Mouse (Mus musculus): ENCODE data around the gene Slc8a2. TPM values are rescaled to one million over a fixed set of nuclear protein-coding genes. Genes with fewer than 3 reads are reported as not detected.

Gene Slc8a2
- polyA plus RNA-seq, 1 experiment = 1.5 TPM

- Histone ChIP-seq H3K4me3 (ENCODE audit: low read depth, low read length) (no peak overlapping the region), H3K27me3 (ENCODE audit: control insufficient read depth, insufficient read depth, low read length) (0 out of 2 replicates have a peak, but pooled peaks cover 2% of the 10 kb centered on the region), H3K27ac (ENCODE audit: insufficient read depth, low read depth, low read length) (no peak overlapping the region), H3K36me3 (ENCODE audit: control insufficient read depth, insufficient read depth, low read length) (no peaks in the 10 kb centered on the region), H3K4me1 (ENCODE audit: control insufficient read depth, insufficient read depth, insufficient read length, low read length) (peaks cover 2% of the 10 kb centered on the region)
- TF ChIP-seq CTCF (IDR thresholded peaks at IDR 0.05; ENCODE audit: extremely low read depth, insufficient read length, insufficient replicate concordance, low read depth, low read length) (no peak), POLR2A (IDR thresholded peaks at IDR 0.05; ENCODE audit: low read depth, low read length) (no peak)
- 89% methylated on average over 4 of the region's 4 CpGs for WGBS
Observed at GRCm38 (mm10) chr7:16178114-16178513, 48.5 kb downstream of the Slc8a2 start.

- TF ChIP-seq POLR2A (IDR thresholded peaks at IDR 0.05; ENCODE audit: low read depth, low read length) (no peak), CTCF (IDR thresholded peaks at IDR 0.05; ENCODE audit: extremely low read depth, insufficient read length, insufficient replicate concordance, low read depth, low read length) (no peak)
- no peaks in the 10 kb centered on the region for H3K4me1 ChIP-seq (ENCODE audit: control insufficient read depth, insufficient read depth, insufficient read length, low read length)
- H3K4me3 ChIP-seq (ENCODE audit: low read depth, low read length) = no peak overlapping the region
- no peak overlapping the region for H3K27ac ChIP-seq (ENCODE audit: insufficient read depth, low read depth, low read length)
- H3K27me3 ChIP-seq (ENCODE audit: control insufficient read depth, insufficient read depth, low read length) = no peaks in the 10 kb centered on the region
- WGBS = 22% methylated on average over 8 of the region's 8 CpGs
- no peaks in the 10 kb centered on the region; the same call in 1 of the 2 replicates for H3K36me3 ChIP-seq (ENCODE audit: control insufficient read depth, insufficient read depth, low read length)
Observed at GRCm38 (mm10) chr7:16183663-16184062, 54.0 kb downstream of the Slc8a2 start.

- TF ChIP-seq POLR2A (IDR thresholded peaks at IDR 0.05; ENCODE audit: low read depth, low read length) (no peak), CTCF (IDR thresholded peaks at IDR 0.05; ENCODE audit: extremely low read depth, insufficient read length, insufficient replicate concordance, low read depth, low read length) (no peak)
Observed at GRCm38 (mm10) chr7:16187494-16187893, 57.9 kb downstream of the Slc8a2 start.

GRCm38 (mm10) chr7:16192315-16192714 is 62.7 kb downstream of the Slc8a2 start:
- Histone ChIP-seq H3K4me1 (ENCODE audit: control insufficient read depth, insufficient read depth, insufficient read length, low read length) (no peaks in the 10 kb centered on the region), H3K4me3 (ENCODE audit: low read depth, low read length) (no peak overlapping the region), H3K27ac (ENCODE audit: insufficient read depth, low read depth, low read length) (no peak overlapping the region), H3K36me3 (ENCODE audit: control insufficient read depth, insufficient read depth, low read length) (no peaks in the 10 kb centered on the region; the same call in 1 of the 2 replicates), H3K27me3 (ENCODE audit: control insufficient read depth, insufficient read depth, low read length) (no peaks in the 10 kb centered on the region)
- 21% methylated on average over 5 of the region's 5 CpGs for WGBS
- TF ChIP-seq POLR2A (IDR thresholded peaks at IDR 0.05; ENCODE audit: low read depth, low read length) (no peak), CTCF (IDR thresholded peaks at IDR 0.05; ENCODE audit: extremely low read depth, insufficient read length, insufficient replicate concordance, low read depth, low read length) (peak; percentile 68)

More at GRCm38 (mm10) chr7:16187494-16187893, 57.9 kb downstream of the Slc8a2 start:
- no peaks in the 10 kb centered on the region for H3K4me1 ChIP-seq (ENCODE audit: control insufficient read depth, insufficient read depth, insufficient read length, low read length)
- H3K27me3 ChIP-seq (ENCODE audit: control insufficient read depth, insufficient read depth, low read length) = no peaks in the 10 kb centered on the region
- WGBS = 80% methylated on average over 8 of the region's 8 CpGs
- H3K27ac ChIP-seq (ENCODE audit: insufficient read depth, low read depth, low read length) = no peak overlapping the region
- H3K4me3 ChIP-seq (ENCODE audit: low read depth, low read length) = no peak overlapping the region
- H3K36me3 ChIP-seq (ENCODE audit: control insufficient read depth, insufficient read depth, low read length) = no peaks in the 10 kb centered on the region; the same call in 1 of the 2 replicates

GRCm38 (mm10) chr7:16193702-16194101 is 64.1 kb downstream of the Slc8a2 start:
- Histone ChIP-seq H3K36me3 (ENCODE audit: control insufficient read depth, insufficient read depth, low read length) (peaks cover 6% of the 10 kb centered on the region; the same call in 1 of the 2 replicates), H3K4me3 (ENCODE audit: low read depth, low read length) (no peak overlapping the region), H3K27ac (ENCODE audit: insufficient read depth, low read depth, low read length) (no peak overlapping the region), H3K4me1 (ENCODE audit: control insufficient read depth, insufficient read depth, insufficient read length, low read length) (no peaks in the 10 kb centered on the region), H3K27me3 (ENCODE audit: control insufficient read depth, insufficient read depth, low read length) (no peaks in the 10 kb centered on the region)
- TF ChIP-seq CTCF (IDR thresholded peaks at IDR 0.05; ENCODE audit: extremely low read depth, insufficient read length, insufficient replicate concordance, low read depth, low read length) = no peak
- TF ChIP-seq POLR2A (IDR thresholded peaks at IDR 0.05; ENCODE audit: low read depth, low read length) = no peak
- WGBS = 23% methylated on average over 3 of the region's 3 CpGs

- peaks cover 16% of the 10 kb centered on the region; the same call in 1 of the 2 replicates for H3K36me3 ChIP-seq (ENCODE audit: control insufficient read depth, insufficient read depth, low read length)
- no peak for TF ChIP-seq POLR2A (IDR thresholded peaks at IDR 0.05; ENCODE audit: low read depth, low read length)
- no peak for TF ChIP-seq CTCF (IDR thresholded peaks at IDR 0.05; ENCODE audit: extremely low read depth, insufficient read length, insufficient replicate concordance, low read depth, low read length)
- 69% methylated on average over 6 of the region's 6 CpGs for WGBS
- no peaks in the 10 kb centered on the region for H3K4me1 ChIP-seq (ENCODE audit: control insufficient read depth, insufficient read depth, insufficient read length, low read length)
- no peak overlapping the region for H3K4me3 ChIP-seq (ENCODE audit: low read depth, low read length)
- H3K27me3 ChIP-seq (ENCODE audit: control insufficient read depth, insufficient read depth, low read length) = no peaks in the 10 kb centered on the region
- H3K27ac ChIP-seq (ENCODE audit: insufficient read depth, low read depth, low read length) = no peak overlapping the region
Observed at GRCm38 (mm10) chr7:16196616-16197015, 67.0 kb downstream of the Slc8a2 start.

GRCm38 (mm10) chr7:16197166-16197565 is 67.5 kb downstream of the Slc8a2 start:
- H3K4me1 ChIP-seq (ENCODE audit: control insufficient read depth, insufficient read depth, insufficient read length, low read length) = no peaks in the 10 kb centered on the region
- H3K4me3 ChIP-seq (ENCODE audit: low read depth, low read length) = no peak overlapping the region
- WGBS = 73% methylated on average over 5 of the region's 5 CpGs
- H3K27me3 ChIP-seq (ENCODE audit: control insufficient read depth, insufficient read depth, low read length) = no peaks in the 10 kb centered on the region
- peaks cover 18% of the 10 kb centered on the region; the same call in 1 of the 2 replicates for H3K36me3 ChIP-seq (ENCODE audit: control insufficient read depth, insufficient read depth, low read length)
- no peak overlapping the region for H3K27ac ChIP-seq (ENCODE audit: insufficient read depth, low read depth, low read length)
- TF ChIP-seq POLR2A (IDR thresholded peaks at IDR 0.05; ENCODE audit: low read depth, low read length) = no peak
- no peak for TF ChIP-seq CTCF (IDR thresholded peaks at IDR 0.05; ENCODE audit: extremely low read depth, insufficient read length, insufficient replicate concordance, low read depth, low read length)

All from small intestine, adult 2 months (tissue).